Mouse (Mus musculus) heart, adult 2 months (tissue): ENCODE measurements around the gene Rcvrn.
A peak's percentile ranks its signal among the peaks of the same experiment; 100 is the strongest.

Experiments
- CTCF ChIP-seq: fragments of 200-600 bp; IDR thresholded peaks from 2 replicates; pipeline ENCODE4 v1.8.1; 2022; ENCODE audit warnings: antibody characterized with exemption, mild to moderate bottlenecking, moderate library complexity
- EP300 ChIP-seq: fragments of 200-500 bp; IDR thresholded peaks from 2 replicates; pipeline ENCODE4 v1.6.1; 2011; ENCODE audit warnings: low read depth, low read length, control low read depth; ENCODE audit not compliant: insufficient read depth

- TF ChIP-seq CTCF (no peak), EP300 (peak; percentile 97)
Observed at GRCm38 (mm10) chr11:67667531-67668332, 27.4 kb upstream of the Rcvrn start.
